Comparison of ENCODE assay signal across 8 mouse cellular contexts in genomic region chr2:155583927-155584530, GRCm38 (mm10). TPM values are rescaled to one million over a fixed set of nuclear protein-coding genes. Genes with fewer than 3 reads are reported as not detected.
DNase-seq lines count a peak whose midpoint lies in the region; ATAC-seq lines count a peak whose summit lies in the region.

No protein-coding gene starts in this region.

- intact Hi-C loops in heart, postnatal 10 days (cut with DNase I), result loop anchor here (1.0 kb wide), 1 partner anchor 68 kb away; no protein-coding TSS in a partner anchor

- peak; percentile 58 for ATAC-seq in megakaryocyte, adult 5-6 weeks (ENCODE audit: poor library complexity, severe bottlenecking)

- peak; percentile 27 for DNase-seq in left cerebral cortex, adult 11 months (ENCODE audit: low spot score)
- DNase-seq in left cerebral cortex, adult 8-10 months (ENCODE audit: low spot score in 2 of 2), result no peak
- peak; percentile 67 for DNase-seq in Muller cell, postnatal 12 days (ENCODE audit: inconsistent ontology term)
- DNase-seq in cerebellum, postnatal 25 days, result peak; percentile 68 to 84
- DNase-seq in heart, postnatal 10 days, result peak; percentile 67 to 81
- DNase-seq in layer of hippocampus, postnatal 14 days (ENCODE audit: low spot score in 2 of 2), result peak; percentile 36 to 52
- DNase-seq in testis, postnatal 10 days (ENCODE audit: low spot score), result peak; percentile 74

RNA-seq across cellular contexts. Expression of gene Gss, which starts 8.6 kb away (rescaled TPM):
- 10 to 100 TPM; 14.6 to 15.7 (median 15.0) TPM for total RNA-seq in left cerebral cortex, adult 8-10 months (2022)
- total RNA-seq in heart, postnatal 10 days (2021), result 10 to 100 TPM; 14.1 to 17.7 TPM
- total RNA-seq in layer of hippocampus, postnatal 14 days (2021), result 10 to 100 TPM; 14.5 to 16.4 TPM
- total RNA-seq in megakaryocyte, adult 5-6 weeks (2015), result 9.6 and 9.7 TPM in 2 replicates
- total RNA-seq in megakaryocyte, adult 5-6 weeks (2017), result 13.3 and 17.1 TPM in 2 replicates

RNA-seq across cellular contexts. Expression of gene Myh7b, which starts 27.0 kb away (rescaled TPM):
- total RNA-seq in left cerebral cortex, adult 8-10 months (2022), result 10 to 100 TPM in 1 of 4 experiments, 1 to 10 TPM in 3; 3.7 to 13.0 (median 7.2) TPM
- 10 to 100 TPM; 47.8 to 56.4 TPM for total RNA-seq in heart, postnatal 10 days (2021)
- total RNA-seq in layer of hippocampus, postnatal 14 days (2021), result 1 to 10 TPM; 3.1 to 4.9 TPM
- not detected in 2 replicates for total RNA-seq in megakaryocyte, adult 5-6 weeks (2015)
- not detected in 2 replicates for total RNA-seq in megakaryocyte, adult 5-6 weeks (2017)

Comparison
In these comparisons a context has a peak if more than half of its experiments do, and no peak if none do; other contexts are left out.
1. DNase-seq: peak in left cerebral cortex, adult 11 months (single experiment), Muller cell, postnatal 12 days (single experiment), cerebellum, postnatal 25 days (2 of 2), heart, postnatal 10 days (2 of 2), layer of hippocampus, postnatal 14 days (2 of 2) and testis, postnatal 10 days (single experiment); none in left cerebral cortex, adult 8-10 months (0 of 2).
2. RNA of gene Myh7b, which starts 27.0 kb away (total RNA-seq): 47.8 to 56.4 TPM in heart, postnatal 10 days, 3.7 to 13.0 TPM in left cerebral cortex, adult 8-10 months and 3.1 to 4.9 TPM in layer of hippocampus, postnatal 14 days; not detected in megakaryocyte, adult 5-6 weeks; every median in the first group is over 4 times any median in the second.